Mouse (Mus musculus) testis, adult 2 months (tissue): Measurements from ENCODE around the gene Selenoo. TPM values are rescaled to one million over a fixed set of nuclear protein-coding genes. Genes with fewer than 3 reads are reported as not detected.

Experiments used
- H3K27ac ChIP-seq: fragments of 200-500 bp; 2 replicates; pipeline ENCODE4 v1.5.1; 2012; ENCODE audit warnings: low read depth, low read length; ENCODE audit not compliant: control insufficient read depth, insufficient read depth
- H3K27me3 ChIP-seq: fragments of 200-500 bp; 2 replicates; pipeline ENCODE4 v1.6.1; 2012; ENCODE audit warnings: mild to moderate bottlenecking, low read length, moderate library complexity; ENCODE audit not compliant: control insufficient read depth, insufficient read depth
- H3K36me3 ChIP-seq: fragments of 200-500 bp; 2 replicates; pipeline ENCODE4 v1.6.1; 2012; ENCODE audit warnings: mild to moderate bottlenecking, low read length; ENCODE audit not compliant: control insufficient read depth, insufficient read depth
- H3K4me1 ChIP-seq: fragments of 200-500 bp; 2 replicates; pipeline ENCODE4 v1.6.1; 2012; ENCODE audit warnings: low read length; ENCODE audit not compliant: control insufficient read depth, insufficient read depth
- H3K4me3 ChIP-seq: fragments of 200-500 bp; 2 replicates; pipeline ENCODE4 v1.5.1; 2012; ENCODE audit warnings: low read depth, mild to moderate bottlenecking, low read length, moderate library complexity, mixed read lengths; ENCODE audit not compliant: control insufficient read depth
- CTCF ChIP-seq: fragments of 200-500 bp; IDR thresholded peaks from 2 replicates; pipeline ENCODE4 v1.5.1; 2012; ENCODE audit warnings: low read depth, mild to moderate bottlenecking, inconsistent platforms, low read length, moderate library complexity; ENCODE audit not compliant: control insufficient read depth, insufficient read depth, insufficient replicate concordance
- POLR2A ChIP-seq: fragments of 200-500 bp; IDR thresholded peaks from 2 replicates; pipeline ENCODE4 v1.6.1; 2012; ENCODE audit warnings: low read depth, mild to moderate bottlenecking, inconsistent platforms, low read length, moderate library complexity; ENCODE audit not compliant: control insufficient read depth
- polyA plus RNA-seq: library from polyadenylated mRNA; depleted of rRNA; stranded (reverse); fragments of >200 nt; gene quantifications from 2 replicates; pipeline ENCODE4 v1.2.3, GENCODE M21; 2012

Gene Selenoo
- polyA plus RNA-seq, 1 experiment, result 10.5 TPM

GRCm38 (mm10) chr15:89110147-89110546 lies 21.3 kb downstream of the Selenoo start:
- Histone ChIP-seq H3K36me3 (peaks cover 2% of the 10 kb centered on the region), H3K4me1 (no peaks in the 10 kb centered on the region), H3K4me3 (no peak overlapping the region), H3K27me3 (no peaks in the 10 kb centered on the region), H3K27ac (no peak overlapping the region)
- TF ChIP-seq CTCF (peak; percentile 30; the same call in 1 of the 2 replicates), POLR2A (no peak)

- no peaks in the 10 kb centered on the region; the same call in 1 of the 2 replicates for H3K36me3 ChIP-seq
- TF ChIP-seq CTCF (no peak), POLR2A (no peak)
Measured at GRCm38 (mm10) chr15:89118007-89118406, 29.1 kb downstream of the Selenoo start.

GRCm38 (mm10) chr15:89122649-89123366 lies 33.9 kb downstream of the Selenoo start, which contains the start of gene Tubgcp6:
Tubgcp6 (minus strand) TSS chr15:89123112.
- TF ChIP-seq POLR2A, result peak; percentile 76
- TF ChIP-seq CTCF, result no peak

More at GRCm38 (mm10) chr15:89118007-89118406, 29.1 kb downstream of the Selenoo start:
- Histone ChIP-seq H3K4me1 (peaks cover 6% of the 10 kb centered on the region; the same call in 1 of the 2 replicates), H3K27me3 (no peaks in the 10 kb centered on the region), H3K27ac (no peak overlapping the region), H3K4me3 (no peak overlapping the region)

GRCm38 (mm10) chr15:89123595-89123994 lies 34.7 kb downstream of the Selenoo start:
- H3K27me3 ChIP-seq, result no peaks in the 10 kb centered on the region
- H3K27ac ChIP-seq, result no peak overlapping the region
- H3K36me3 ChIP-seq, result no peaks in the 10 kb centered on the region; the same call in 1 of the 2 replicates
- no peak for TF ChIP-seq CTCF
- no peak for TF ChIP-seq POLR2A
- H3K4me3 ChIP-seq, result peak overlapping the region; percentile 85
- H3K4me1 ChIP-seq, result peaks cover 12% of the 10 kb centered on the region

More at GRCm38 (mm10) chr15:89122649-89123366, 33.9 kb downstream of the Selenoo start, which contains the start of gene Tubgcp6:
- Histone ChIP-seq H3K27me3 (no peaks in the 10 kb centered on the region), H3K27ac (peak within 1 kb of the TSS; percentile 72), H3K4me3 (peak within 1 kb of the TSS; percentile 85), H3K4me1 (peaks cover 12% of the 10 kb centered on the region), H3K36me3 (no peaks in the 10 kb centered on the region; the same call in 1 of the 2 replicates)

GRCm38 (mm10) chr15:89124312-89124711 lies 35.4 kb downstream of the Selenoo start:
- TF ChIP-seq CTCF (no peak), POLR2A (no peak)
- Histone ChIP-seq H3K36me3 (no peaks in the 10 kb centered on the region), H3K4me3 (no peak overlapping the region), H3K27ac (no peak overlapping the region), H3K4me1 (peaks cover 17% of the 10 kb centered on the region), H3K27me3 (no peaks in the 10 kb centered on the region)

- Histone ChIP-seq H3K4me1 (peaks cover 17% of the 10 kb centered on the region), H3K27ac (no peak overlapping the region), H3K4me3 (no peak overlapping the region), H3K36me3 (no peaks in the 10 kb centered on the region), H3K27me3 (no peaks in the 10 kb centered on the region)
- TF ChIP-seq POLR2A, result no peak
- no peak for TF ChIP-seq CTCF
Measured at GRCm38 (mm10) chr15:89125351-89125750, 36.5 kb downstream of the Selenoo start.

GRCm38 (mm10) chr15:89126622-89127021 lies 37.7 kb downstream of the Selenoo start:
- H3K27me3 ChIP-seq, result no peaks in the 10 kb centered on the region
- H3K36me3 ChIP-seq, result no peaks in the 10 kb centered on the region
- TF ChIP-seq CTCF, result no peak
- TF ChIP-seq POLR2A, result no peak
- no peak overlapping the region for H3K27ac ChIP-seq
- H3K4me1 ChIP-seq, result peaks cover 17% of the 10 kb centered on the region
- H3K4me3 ChIP-seq, result no peak overlapping the region
